Mouse (Mus musculus) liver, embryonic 12.5 days (tissue): ENCODE results near the gene Rho. TPM values are rescaled to one million over a fixed set of nuclear protein-coding genes. Genes with fewer than 3 reads are reported as not detected.

ENCODE experiments used
- ATAC-seq: fragments of 200-750 bp; cut with Nextera tagmentation; 2 replicates; pipeline ENCODE4 v1.8.0; 2017; ENCODE audit warnings: moderate number of reproducible peaks, mild to moderate bottlenecking, moderate library complexity
- H3K27ac ChIP-seq: fragments of 300-500 bp; sonication (generic); 2 replicates; pipeline ENCODE4 v1.5.1; 2016; ENCODE audit warnings: mild to moderate bottlenecking
- H3K27me3 ChIP-seq: fragments of 300-500 bp; sonication (generic); replicated peaks from 2 replicates; pipeline ENCODE4 v1.6.1; 2016; ENCODE audit warnings: mild to moderate bottlenecking, moderate library complexity
- H3K36me3 ChIP-seq: fragments of 300-500 bp; sonication (generic); 2 replicates; pipeline ENCODE4 v1.6.1; 2016; ENCODE audit warnings: mild to moderate bottlenecking, moderate library complexity
- H3K4me1 ChIP-seq: fragments of 300-500 bp; sonication (generic); 2 replicates; pipeline ENCODE4 v1.6.1; 2016
- H3K4me2 ChIP-seq: fragments of 300-500 bp; sonication (generic); 2 replicates; pipeline ENCODE4 v1.6.1; 2016; ENCODE audit warnings: mild to moderate bottlenecking, moderate library complexity
- H3K4me3 ChIP-seq: fragments of 300-500 bp; sonication (generic); 2 replicates; pipeline ENCODE4 v1.5.1; 2016; ENCODE audit warnings: mild to moderate bottlenecking, moderate library complexity
- H3K9ac ChIP-seq: fragments of 300-500 bp; sonication (generic); 2 replicates; pipeline ENCODE4 v1.6.1; 2016; ENCODE audit warnings: mild to moderate bottlenecking, moderate library complexity
- H3K9me3 ChIP-seq: fragments of 300-500 bp; sonication (generic); replicated peaks from 2 replicates; pipeline ENCODE4 v1.6.1; 2016; ENCODE audit warnings: mild to moderate bottlenecking, moderate library complexity
- WGBS: fragments of 180-500 bp; shearing (Covaris S2); methylation state at CpG from one replicate; pipeline ENCODE4 v1.1.7; 2016; ENCODE audit not compliant: insufficient replicate concordance; 5-methylcytosine and 5-hydroxymethylcytosine counted together
- polyA plus RNA-seq: library from polyadenylated mRNA; unstranded; fragments of >200 nt; fragmentation: Nextera tagmentation; extraction: Ambion mirVana; gene quantifications from 2 replicates; pipeline ENCODE4 v1.2.1, GENCODE M21; 2016

Rho gene
- polyA plus RNA-seq, 1 experiment from 2014 or later, result not detected

DNA sequence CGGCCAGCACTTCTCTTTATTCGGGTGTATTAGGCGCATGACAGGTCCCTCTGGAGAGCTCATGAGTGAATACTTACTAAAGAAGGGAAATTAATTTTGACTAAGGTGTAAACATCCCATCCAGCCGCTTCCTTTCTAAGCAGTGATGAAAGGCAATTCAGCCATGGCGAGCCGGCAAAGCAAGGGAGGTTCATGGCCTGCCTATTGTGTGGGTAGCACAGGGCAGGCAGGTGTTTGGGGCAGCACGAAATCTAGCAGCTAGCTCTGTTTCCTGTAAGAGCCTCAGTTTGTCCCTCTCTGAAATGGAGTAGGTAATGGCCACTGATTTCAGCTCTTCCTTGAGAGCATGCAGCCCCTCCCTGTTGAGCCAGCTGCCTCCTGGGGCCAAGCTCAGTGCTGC lies 53.0 kb downstream of the Rho start:
- no peak overlapping the region for H3K9ac ChIP-seq

DNA sequence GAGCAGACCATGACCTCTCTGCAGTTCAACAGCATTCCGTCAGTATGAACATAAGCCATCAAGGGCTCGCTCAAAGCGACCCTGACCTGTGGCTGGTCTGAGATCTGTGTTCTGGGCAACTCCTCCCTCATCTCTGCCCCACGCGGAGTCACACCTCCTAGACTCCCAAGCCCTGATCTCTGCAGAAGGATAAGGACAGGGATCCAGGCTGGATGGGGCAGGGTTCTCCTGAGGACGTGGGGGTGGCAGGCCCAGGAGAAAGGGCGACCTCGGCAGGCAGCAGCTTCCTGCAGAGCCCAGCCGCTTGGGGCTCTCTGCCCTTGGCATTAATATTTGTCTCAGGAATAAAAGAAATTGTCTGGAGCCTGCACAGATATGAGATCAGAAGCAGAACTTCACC lies 54.1 kb downstream of the Rho start:
- Histone ChIP-seq H3K4me1 (peaks cover 14% of the 10 kb centered on the region), H3K27me3 (peaks cover 9% of the 10 kb centered on the region)
- WGBS, result 77% methylated on average over 9 of the region's 9 CpGs

More for the DNA sequence above, 53.0 kb downstream of the Rho start:
- H3K36me3 ChIP-seq, result no peaks in the 10 kb centered on the region
- H3K27me3 ChIP-seq, result peaks cover 7% of the 10 kb centered on the region; the same call in 1 of the 2 replicates
- H3K9me3 ChIP-seq, result no peaks in the 10 kb centered on the region
- no peak overlapping the region for H3K4me3 ChIP-seq
- no peak overlapping the region for H3K4me2 ChIP-seq
- ATAC-seq, result no peak
- peaks cover 14% of the 10 kb centered on the region for H3K4me1 ChIP-seq
- no peak overlapping the region for H3K27ac ChIP-seq
- WGBS, result 67% methylated on average over 7 of the region's 7 CpGs

DNA sequence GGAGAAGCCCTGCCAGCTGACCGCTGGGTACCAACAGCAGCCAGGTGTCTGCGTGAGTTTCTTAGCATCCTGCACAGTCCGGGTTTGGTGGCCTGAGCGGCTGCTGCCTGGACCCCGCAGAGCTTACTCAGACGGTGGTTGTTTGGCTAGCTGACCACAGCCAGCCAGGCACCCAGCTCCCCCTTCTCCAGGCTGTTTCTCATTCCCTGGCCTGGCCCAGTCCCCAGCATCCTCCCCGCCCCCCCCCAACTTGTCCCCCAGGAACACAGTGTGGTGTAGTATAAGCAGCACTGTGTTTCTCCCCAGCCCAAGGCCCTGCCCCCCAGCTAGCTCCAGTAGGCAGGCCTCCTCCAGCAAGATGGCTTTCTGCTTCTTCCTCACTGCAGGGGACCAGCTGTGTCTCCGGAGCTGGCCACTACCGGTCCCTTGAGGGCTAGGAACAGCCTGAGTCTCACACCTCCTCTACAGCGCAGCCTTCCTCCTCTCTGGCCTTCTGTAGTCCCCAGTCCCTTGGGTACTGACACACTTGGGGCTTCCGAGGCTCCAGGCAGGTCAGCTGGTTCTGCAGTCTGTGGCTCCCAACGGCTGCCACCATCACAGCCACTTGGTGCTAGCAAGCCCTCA lies 55.0 kb downstream of the Rho start:
- no peak overlapping the region for H3K4me2 ChIP-seq
- no peaks in the 10 kb centered on the region for H3K36me3 ChIP-seq
- no peak overlapping the region for H3K27ac ChIP-seq
- peaks cover 19% of the 10 kb centered on the region for H3K27me3 ChIP-seq
- peaks cover 18% of the 10 kb centered on the region for H3K4me1 ChIP-seq
- H3K4me3 ChIP-seq, result no peak overlapping the region
- ATAC-seq, result no peak
- WGBS, result 68% methylated on average over 12 of the region's 12 CpGs
- no peaks in the 10 kb centered on the region for H3K9me3 ChIP-seq
- H3K9ac ChIP-seq, result no peak overlapping the region

More for the DNA sequence above, 54.1 kb downstream of the Rho start:
- H3K27ac ChIP-seq, result no peak overlapping the region
- H3K9me3 ChIP-seq, result no peaks in the 10 kb centered on the region
- no peaks in the 10 kb centered on the region for H3K36me3 ChIP-seq
- H3K4me3 ChIP-seq, result no peak overlapping the region
- no peak overlapping the region for H3K9ac ChIP-seq
- no peak for ATAC-seq
- H3K4me2 ChIP-seq, result no peak overlapping the region

DNA sequence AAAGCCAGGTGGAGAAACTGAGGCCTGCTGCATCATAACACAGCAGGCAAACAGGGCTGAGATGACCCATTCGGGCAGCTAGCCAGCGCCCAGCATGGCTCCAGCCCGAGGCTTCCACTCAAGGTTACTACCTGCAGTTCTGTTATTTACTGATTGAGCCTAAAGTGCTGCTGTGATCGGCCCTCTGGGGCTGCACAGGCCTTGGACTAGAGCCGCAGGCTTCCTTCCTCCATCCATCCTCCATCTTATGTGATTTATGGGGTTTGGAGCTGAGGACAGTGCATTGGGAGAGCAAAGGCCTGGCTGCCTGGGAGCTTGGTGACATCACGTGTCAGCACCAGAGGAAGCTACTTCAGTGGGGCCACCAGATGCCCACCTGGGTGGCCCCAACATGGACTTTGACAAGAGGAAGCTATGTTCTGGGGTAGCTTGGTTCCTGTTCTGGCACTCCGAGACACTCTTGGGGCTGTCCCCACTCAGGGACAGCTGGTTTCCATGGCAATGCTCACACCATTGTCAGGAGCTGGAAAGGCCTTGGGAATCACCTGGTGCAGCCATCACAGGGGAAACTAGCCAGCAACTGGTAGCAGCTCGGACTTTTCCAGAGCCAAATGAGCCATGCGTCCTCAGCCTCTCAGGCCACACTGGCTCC lies 55.7 kb downstream of the Rho start:
- Histone ChIP-seq H3K27me3 (peaks cover 25% of the 10 kb centered on the region), H3K4me3 (no peak overlapping the region), H3K27ac (no peak overlapping the region), H3K4me1 (peaks cover 23% of the 10 kb centered on the region), H3K36me3 (no peaks in the 10 kb centered on the region), H3K9me3 (no peaks in the 10 kb centered on the region), H3K9ac (no peak overlapping the region), H3K4me2 (no peak overlapping the region)
- no peak for ATAC-seq
- WGBS, result 54% methylated on average over 9 of the region's 9 CpGs

DNA sequence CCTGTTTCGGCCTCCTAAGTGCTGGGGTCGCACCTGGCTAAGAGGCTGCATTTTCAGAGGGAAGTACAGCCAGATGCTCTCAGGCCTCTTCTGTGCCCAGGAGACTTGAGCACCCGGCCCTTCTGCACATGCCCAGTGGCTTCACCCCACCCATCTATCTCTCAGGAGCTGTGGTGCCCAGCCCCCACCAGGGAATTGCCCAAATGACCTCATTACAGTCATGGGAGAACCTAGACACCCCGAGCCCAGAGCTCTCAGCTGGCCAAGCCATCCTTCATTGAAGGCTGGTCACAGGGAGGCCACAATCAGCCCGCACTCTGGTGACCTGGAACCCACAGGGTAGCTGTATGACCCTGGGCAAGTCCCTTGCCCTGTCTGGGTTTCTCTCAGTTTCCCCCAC lies 57.5 kb downstream of the Rho start:
- H3K27me3 ChIP-seq, result peaks cover 43% of the 10 kb centered on the region
- peaks cover 38% of the 10 kb centered on the region for H3K4me1 ChIP-seq
- H3K4me2 ChIP-seq, result no peak overlapping the region
- no peaks in the 10 kb centered on the region for H3K9me3 ChIP-seq
- no peak overlapping the region for H3K9ac ChIP-seq
- WGBS, result 56% methylated on average over 5 of the region's 5 CpGs
- no peak overlapping the region for H3K27ac ChIP-seq
- H3K4me3 ChIP-seq, result no peak overlapping the region
- no peak for ATAC-seq
- H3K36me3 ChIP-seq, result no peaks in the 10 kb centered on the region

DNA sequence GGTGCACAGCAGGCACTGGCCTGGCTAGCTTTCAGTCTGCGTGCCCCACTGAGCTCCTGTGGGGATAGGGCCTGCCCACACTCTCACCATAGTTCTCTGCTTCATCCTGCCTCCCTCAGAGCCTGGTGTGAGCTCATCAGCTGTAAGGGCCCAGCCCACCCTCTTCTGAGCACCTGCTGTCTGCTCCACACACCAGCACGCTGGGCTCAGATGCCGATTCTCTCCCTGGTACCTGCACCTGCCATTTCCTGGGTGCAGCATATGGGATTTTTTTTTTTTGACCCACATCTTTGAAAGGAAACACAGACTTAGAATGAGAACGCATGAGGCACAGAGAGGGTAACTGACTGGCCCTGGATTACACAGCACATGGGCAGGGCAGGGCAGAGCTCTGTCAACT lies 58.1 kb downstream of the Rho start:
- Histone ChIP-seq H3K4me2 (no peak overlapping the region), H3K27ac (no peak overlapping the region), H3K27me3 (peaks cover 49% of the 10 kb centered on the region), H3K4me3 (no peak overlapping the region), H3K36me3 (no peaks in the 10 kb centered on the region), H3K9me3 (no peaks in the 10 kb centered on the region), H3K4me1 (peaks cover 44% of the 10 kb centered on the region), H3K9ac (no peak overlapping the region)
- no peak for ATAC-seq
- 78% methylated on average over 4 of the region's 4 CpGs for WGBS

Other genes with a start within 250 kb of the Rho start
- gene Tmem40, start 169.3 kb upstream of the Rho start, polyA plus RNA-seq, result 29.1 and 32.7 TPM in 2 replicates
- 9.5 and 10.5 TPM in 2 replicates for gene Cand2, start 157.2 kb upstream of the Rho start, polyA plus RNA-seq
- gene Rpl32, start 123.0 kb upstream of the Rho start, polyA plus RNA-seq, result 1,876 and 1,897 TPM in 2 replicates
- 0.25 and 0.26 TPM in 2 replicates for gene Efcab12, start 93.3 kb upstream of the Rho start, polyA plus RNA-seq
- 14.5 and 16.2 TPM in 2 replicates for gene Mbd4, start 78.4 kb upstream of the Rho start, polyA plus RNA-seq
- gene Ift122, start 78.3 kb upstream of the Rho start, polyA plus RNA-seq, result 4.8 and 5.3 TPM in 2 replicates
- not detected in 2 replicates for gene H1foo, start 13.2 kb downstream of the Rho start, polyA plus RNA-seq
- 16.2 TPM in 2 replicates for gene Plxnd1, start 63.3 kb downstream of the Rho start, polyA plus RNA-seq